Mouse (Mus musculus) inflammation-experienced regulatory T-cells, adult 6 months (primary cell): Measurements from ENCODE around the gene Cd59a. TPM values are rescaled to one million over a fixed set of nuclear protein-coding genes. Genes with fewer than 3 reads are reported as not detected.
"Not testable (repeated sequence)": the region's sequence is repeated elsewhere in the genome, so short reads cannot be mapped to it uniquely, and the experiment has no call there.

Experiments
- ATAC-seq: one replicate; pipeline ENCODE4 v1.8.0; 2017
- polyA plus RNA-seq, 3 experiments: library from polyadenylated mRNA; unstranded; fragments of 100-300 nt; shearing (Covaris generic); gene quantifications; one replicate each; pipeline ENCODE4 v1.2.1; 2017

The Cd59a gene
- polyA plus RNA-seq, 3 experiments from 2014 or later, result 0.38 TPM; not detected in 2

DNA sequence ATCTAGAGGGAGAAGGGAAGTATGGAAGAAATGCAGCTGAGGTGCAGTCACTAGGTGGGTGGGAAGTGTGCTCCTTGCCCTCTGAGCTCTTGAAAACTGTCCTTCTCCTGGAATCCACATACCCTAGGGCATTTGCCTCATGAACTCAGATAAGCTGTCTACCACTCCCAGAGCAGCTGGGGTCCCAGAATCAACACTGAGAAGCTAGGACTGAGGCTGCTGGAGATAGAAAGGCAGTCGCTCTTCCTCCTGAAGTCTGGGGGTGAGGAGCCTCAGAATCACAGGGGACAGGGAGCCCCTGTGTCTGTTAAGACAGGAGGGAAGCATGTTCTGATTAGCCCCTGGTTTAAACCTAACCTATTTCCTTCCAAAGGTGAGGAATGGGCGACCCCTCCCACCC, 13.9 kb downstream of the Cd59a start:
- no peak for ATAC-seq

- no peak for ATAC-seq
Observed at GRCm38 (mm10) chr2:104110031-104110430, 14.4 kb downstream of the Cd59a start.

DNA sequence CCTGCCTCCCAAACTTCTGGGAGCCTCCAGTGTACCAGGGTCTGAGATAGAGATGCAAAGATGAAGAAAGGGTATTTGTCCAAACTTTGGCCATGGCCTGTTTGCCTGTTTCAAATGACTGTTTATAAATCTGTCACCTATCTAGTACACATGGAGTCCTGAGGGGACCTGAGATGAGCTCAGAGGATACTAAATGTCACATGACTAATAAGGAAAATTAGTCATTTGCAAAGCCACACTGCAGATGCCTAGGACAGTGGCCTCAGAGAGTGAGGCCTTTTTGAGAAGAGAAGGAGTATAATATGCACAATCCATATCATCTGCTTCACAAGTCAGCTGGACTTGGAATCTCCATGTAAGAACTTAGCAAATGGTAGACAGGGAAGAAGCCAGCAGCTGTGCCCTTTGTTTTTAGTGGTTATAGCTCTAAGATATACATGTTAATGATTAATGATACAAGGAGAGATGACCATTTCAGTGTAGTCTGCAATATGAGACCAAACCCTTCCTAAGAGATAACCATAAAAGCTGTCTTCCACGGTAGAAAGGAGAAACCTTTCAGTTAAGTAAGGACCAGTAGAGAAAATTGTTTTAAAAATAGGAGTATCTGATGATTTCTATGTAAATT, 15.7 kb downstream of the Cd59a start:
- not testable (repeated sequence) for ATAC-seq

GRCm38 (mm10) chr2:104113563-104113962, 18.0 kb downstream of the Cd59a start:
- ATAC-seq, result not testable (repeated sequence)

DNA sequence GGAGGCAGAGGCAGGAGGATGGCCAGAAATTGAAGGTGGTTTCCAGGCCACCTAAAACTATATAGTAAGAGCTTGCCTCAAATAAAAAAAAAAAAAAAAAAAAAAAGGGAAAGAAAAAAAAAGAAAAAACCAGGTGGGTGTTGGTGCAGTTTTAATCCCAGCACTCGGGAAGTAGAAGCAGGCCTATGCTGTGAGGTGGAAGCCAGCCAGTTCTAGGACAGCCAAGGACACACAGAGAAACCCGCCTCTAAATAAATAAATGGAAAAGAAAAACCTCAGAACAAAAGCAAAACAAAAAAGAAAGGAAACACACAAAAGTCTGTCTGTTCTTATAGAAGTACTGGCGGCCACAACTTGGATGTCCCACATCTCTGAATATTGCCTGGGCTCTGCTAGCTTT, 19.3 kb downstream of the Cd59a start:
- no peak for ATAC-seq

DNA sequence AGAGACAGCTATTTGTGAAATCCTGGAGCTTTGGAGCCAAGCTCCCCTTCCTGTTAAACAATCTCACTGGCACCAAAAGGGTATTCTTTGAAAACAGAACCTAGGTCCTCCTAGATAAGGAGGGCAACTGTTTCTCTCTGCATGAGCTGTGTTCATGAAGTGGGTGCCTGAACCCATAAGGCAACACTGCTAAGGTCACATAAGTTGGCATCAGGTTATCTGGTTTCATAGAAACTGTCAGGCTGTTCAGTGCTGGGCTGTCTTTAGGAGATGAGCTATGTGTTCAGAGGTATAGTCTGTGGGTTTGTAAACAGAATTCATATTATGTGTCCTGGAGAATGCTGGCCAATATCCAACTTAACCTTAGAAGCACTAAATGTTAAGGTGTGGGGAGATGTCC, 21.6 kb downstream of the Cd59a start:
- ATAC-seq, result not testable (repeated sequence)

DNA sequence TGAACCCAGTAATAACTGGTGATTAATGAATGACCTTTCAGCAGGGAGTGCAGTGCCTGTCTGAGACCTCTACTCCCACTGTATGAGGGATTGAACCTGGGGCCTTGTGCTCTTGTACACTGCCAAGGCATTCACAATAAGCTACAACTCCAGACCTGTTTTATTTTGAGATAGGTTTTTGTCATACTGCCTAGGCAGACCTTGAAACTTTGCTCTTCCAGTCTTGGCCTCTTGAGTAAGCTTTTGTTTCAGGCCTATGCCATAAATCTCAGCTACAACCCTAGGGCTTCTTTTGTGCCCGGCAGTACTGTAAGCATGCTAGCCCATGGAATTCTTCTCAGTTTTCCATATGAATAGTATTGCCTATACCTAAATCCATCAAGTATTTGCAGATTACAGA, 23.5 kb downstream of the Cd59a start:
- no peak for ATAC-seq

DNA sequence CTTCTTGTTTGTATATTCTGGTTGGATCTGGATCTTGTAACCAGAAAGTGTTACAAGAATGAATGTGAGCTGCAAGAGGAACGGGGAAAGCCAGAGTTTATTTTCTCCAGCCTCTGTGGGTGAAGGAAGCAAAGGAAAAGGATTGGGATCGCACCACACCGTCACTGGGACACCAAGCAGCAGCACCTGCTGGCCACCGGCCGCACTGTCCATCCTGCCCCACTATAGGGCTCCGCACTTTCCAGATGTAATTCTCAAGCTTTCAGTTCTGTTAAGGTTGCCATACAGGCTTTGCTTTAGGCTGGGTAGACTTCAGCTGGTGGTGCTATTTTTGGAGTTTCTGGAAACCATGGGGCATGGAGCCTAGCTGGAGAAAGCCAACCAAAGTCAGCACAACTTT, 24.7 kb downstream of the Cd59a start:
- ATAC-seq, result no peak

DNA sequence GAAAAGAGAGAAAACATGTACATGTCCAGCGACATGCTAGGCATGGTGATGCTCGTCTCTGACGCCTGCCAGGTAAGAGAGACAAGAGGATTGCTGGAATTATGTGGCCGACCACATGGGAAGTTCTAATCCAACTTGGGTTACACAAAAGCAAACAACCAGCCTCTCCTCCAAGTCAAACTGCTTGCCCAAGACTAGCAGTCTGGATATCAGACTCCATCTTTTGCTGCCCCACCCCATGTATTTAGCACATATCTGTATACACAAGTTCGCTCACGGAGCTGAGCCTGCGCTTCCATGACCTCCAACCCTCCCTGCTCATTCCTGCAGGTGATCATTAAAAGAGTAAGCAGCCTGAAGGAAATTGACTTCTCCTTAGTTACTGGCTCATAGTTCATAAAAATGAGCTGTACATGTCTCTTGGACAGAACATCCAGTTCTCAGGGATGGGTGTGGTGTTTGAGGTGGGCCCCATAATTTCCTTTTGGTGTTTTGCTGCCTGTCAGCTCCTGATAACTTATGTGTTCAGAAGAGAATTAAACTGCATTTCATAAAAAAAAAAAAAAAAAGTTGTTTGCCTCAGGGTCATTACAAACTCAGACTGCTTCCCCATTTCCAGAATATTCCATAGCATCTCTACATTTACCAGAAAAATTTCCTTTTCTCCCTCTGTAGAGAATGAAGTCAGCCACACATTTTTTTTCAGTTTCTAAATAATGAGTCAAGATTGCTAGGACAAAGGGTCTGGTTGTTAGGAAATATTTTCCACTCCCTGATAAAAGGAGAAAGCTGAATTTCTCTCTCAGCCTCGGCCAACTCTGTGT, 26.3 kb downstream of the Cd59a start:
- no peak for ATAC-seq

DNA sequence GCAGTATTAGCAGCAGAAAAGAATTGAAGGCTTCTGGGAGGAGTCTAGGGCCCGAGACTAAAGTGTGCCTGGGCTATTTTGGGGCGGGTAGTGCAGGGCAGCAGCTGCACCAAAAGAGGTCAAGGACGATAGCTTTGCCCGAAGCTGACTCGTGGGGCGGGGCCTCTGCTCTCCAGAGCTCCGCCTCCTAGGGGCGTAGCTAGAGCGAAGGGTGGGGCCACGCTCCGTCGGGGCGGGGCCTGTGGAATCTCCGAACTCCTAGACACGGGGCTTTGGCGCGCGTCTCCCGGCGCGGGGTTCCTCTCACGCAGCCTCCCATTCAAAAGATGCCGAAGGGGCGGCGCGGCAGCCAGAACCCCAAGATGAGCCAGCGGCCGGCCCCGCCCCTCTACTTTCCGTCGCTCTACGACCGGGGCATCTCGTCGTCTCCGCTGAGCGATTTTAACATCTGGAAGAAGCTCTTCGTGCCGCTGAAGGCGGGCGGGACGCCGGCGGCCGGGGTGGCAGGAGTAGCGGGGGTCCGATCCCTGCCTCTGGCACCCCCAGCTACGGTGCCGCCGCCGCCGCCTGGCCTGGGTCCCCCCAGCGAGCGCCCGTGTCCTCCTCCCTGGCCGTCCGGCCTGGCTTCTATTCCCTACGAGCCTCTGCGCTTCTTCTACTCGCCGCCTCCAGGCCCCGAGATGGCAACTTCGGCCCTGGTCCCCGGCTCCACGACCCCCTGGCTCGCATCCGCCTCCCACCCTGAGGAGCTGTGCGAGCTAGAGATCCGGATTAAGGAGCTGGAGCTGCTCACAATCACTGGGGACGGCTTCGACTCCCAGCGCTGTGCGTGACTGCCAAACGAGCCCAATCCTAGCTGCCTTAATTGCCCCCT, 27.1 kb downstream of the Cd59a start, which contains the start of gene A930018P22Rik:
A930018P22Rik (plus strand) TSS at position 265 of the 874 bp plus-strand sequence.
- peak; percentile 88 for ATAC-seq

DNA sequence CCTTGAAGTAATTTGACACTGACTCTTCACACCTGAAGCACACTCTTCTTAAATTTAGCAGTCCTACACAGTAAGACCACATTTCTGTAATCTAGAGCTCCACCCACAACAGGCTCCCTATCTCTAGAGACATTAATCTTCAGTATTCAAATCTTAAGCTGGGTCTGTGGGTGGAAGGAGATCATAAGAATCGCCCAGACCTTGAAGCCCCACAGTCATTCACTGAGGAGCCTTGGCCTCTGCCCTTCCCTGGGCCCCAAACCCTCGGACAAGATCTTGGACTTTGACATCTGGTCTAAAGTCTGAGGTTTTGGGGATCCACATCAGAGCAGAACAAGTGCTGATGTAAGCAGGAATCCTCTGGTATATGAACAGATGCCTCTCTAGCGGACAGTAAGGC, 27.9 kb downstream of the Cd59a start:
- ATAC-seq, result no peak

DNA sequence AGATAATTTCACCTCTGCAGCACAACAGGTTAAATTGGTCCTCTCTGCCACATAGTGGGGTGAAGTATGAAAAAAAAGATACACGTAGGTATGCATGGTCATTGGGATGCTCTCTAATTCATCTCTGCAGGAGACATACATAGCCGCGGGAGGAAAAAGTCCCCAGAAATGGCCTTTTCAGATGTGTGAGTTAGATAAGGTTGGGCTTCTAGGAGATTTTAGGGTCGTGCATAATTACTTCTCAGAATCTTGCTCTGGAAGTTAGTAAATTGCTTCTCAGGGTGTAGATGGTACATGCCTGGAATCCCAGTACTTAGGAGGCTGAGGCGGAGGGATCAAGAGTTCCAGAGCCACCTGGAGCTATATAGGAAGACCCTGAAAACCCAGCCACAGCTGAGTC, 28.5 kb downstream of the Cd59a start:
- ATAC-seq, result no peak

DNA sequence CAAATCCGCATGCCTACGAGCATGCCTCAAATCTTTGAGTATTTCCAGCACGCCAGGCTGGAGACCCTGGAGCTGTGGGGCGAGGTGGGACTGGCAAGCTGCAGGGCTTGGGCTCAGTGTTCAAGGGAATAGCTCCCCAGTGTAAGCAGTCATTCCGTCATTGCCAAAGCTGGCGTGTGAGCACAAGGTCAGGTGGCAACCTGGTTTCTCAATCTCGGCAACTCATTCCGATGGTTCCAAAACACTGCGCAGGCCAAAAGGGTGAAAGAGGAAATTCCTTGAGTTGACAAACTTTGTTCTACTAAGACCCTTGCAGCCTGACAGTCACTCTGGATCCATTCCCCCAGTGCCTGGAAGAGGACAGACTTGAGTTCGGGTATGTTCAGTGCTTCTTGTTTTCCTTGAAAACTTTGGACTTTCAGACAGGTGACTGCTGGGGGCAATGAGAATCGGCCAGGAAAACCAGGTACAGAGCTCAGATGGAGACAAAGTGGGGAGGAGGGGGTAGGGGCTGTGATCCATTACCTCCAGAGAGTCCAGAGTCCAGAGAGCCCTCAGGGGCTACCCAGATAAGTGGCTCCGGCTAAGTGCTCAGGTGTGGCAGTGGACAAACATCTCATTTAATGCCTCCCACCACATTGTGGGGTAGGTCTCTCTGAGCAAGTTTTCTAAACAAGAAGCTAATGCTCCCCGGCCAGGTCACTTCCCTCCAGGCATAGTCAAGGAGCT, 33.4 kb downstream of the Cd59a start:
- no peak for ATAC-seq

- no peak for ATAC-seq
Observed at GRCm38 (mm10) chr2:104130165-104130564, 34.6 kb downstream of the Cd59a start.

GRCm38 (mm10) chr2:104130969-104131368, 35.4 kb downstream of the Cd59a start:
- no peak for ATAC-seq

GRCm38 (mm10) chr2:104132266-104132859, 36.8 kb downstream of the Cd59a start:
- ATAC-seq, result no peak

GRCm38 (mm10) chr2:104133042-104133810, 37.6 kb downstream of the Cd59a start:
- ATAC-seq, result no peak

- ATAC-seq, result peak; percentile 84
Observed at GRCm38 (mm10) chr2:104134150-104135056, 38.8 kb downstream of the Cd59a start.

DNA sequence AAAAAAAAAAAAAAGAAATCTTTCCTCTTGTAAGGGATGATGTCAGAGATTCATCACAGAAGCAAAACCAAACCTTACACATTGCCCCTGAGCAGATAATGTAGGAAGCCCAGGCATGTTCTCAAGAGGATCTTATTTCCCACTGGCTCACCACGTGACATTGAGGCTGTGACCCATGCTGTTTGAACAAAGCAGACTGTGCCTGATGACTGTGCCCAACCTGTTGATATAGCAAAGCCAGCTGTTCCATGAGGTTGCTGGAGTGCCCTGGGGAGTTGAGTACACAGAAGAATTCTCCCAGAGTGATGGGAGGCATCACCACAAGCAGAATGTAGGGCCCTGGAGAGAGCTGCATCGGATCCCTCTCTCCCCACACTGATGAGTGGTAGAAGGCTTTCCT, 40.3 kb downstream of the Cd59a start:
- no peak for ATAC-seq

DNA sequence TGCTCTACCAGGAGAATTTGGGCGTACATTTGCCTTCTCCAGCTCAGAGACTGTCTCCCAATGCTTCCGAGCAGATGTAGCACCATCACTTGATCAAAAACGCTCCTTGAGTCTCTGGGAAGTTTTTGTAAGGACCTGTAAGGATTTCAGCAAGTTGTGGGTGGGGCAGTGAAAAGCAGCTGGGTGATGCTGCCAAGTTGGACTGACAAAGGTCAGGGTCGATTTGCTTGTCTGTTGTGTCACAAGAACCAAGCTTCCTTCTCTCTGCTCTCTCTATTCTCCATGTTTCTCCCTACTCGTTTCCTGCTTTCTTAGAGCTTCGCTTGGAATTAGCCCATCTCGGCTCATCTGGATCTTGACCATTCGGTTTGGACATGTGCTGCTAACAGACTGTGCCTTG, 46.5 kb downstream of the Cd59a start:
- ATAC-seq, result no peak
